Mouse (Mus musculus) midbrain, embryonic 13.5 days (tissue): ENCODE measurements around the gene Cdc42ep4. TPM values are rescaled to one million over a fixed set of nuclear protein-coding genes. Genes with fewer than 3 reads are reported as not detected.

Experiments
- ATAC-seq: fragments of 200-750 bp; cut with Nextera tagmentation; 2 replicates; pipeline ENCODE4 v1.8.0; 2017; ENCODE audit warnings: mild to moderate bottlenecking, moderate TSS enrichment, moderate library complexity
- H3K27ac ChIP-seq: fragments of 300-500 bp; sonication (generic); 2 replicates; pipeline ENCODE4 v1.5.1; 2015; ENCODE audit warnings: inconsistent platforms, mild to moderate bottlenecking, moderate library complexity
- H3K27me3 ChIP-seq: fragments of 300-500 bp; sonication (generic); 2 replicates; pipeline ENCODE4 v1.6.1; 2015; ENCODE audit warnings: mild to moderate bottlenecking, inconsistent platforms
- H3K36me3 ChIP-seq: fragments of 300-500 bp; sonication (generic); 2 replicates; pipeline ENCODE4 v1.6.1; 2015; ENCODE audit warnings: mild to moderate bottlenecking, inconsistent platforms
- H3K4me1 ChIP-seq: fragments of 300-500 bp; sonication (generic); replicated peaks from 2 replicates; pipeline ENCODE4 v1.6.1; 2015; ENCODE audit warnings: inconsistent platforms
- H3K4me2 ChIP-seq: fragments of 300-500 bp; sonication (generic); replicated peaks from 2 replicates; pipeline ENCODE4 v1.6.1; 2015; ENCODE audit warnings: moderate library complexity, mild to moderate bottlenecking, inconsistent platforms
- H3K4me3 ChIP-seq: fragments of 300-500 bp; sonication (generic); replicated peaks from 2 replicates; pipeline ENCODE4 v1.5.1; 2015; ENCODE audit warnings: mild to moderate bottlenecking, inconsistent platforms
- H3K9ac ChIP-seq: fragments of 300-500 bp; sonication (generic); replicated peaks from 2 replicates; pipeline ENCODE4 v1.6.1; 2015; ENCODE audit warnings: mild to moderate bottlenecking, inconsistent platforms
- H3K9me3 ChIP-seq: fragments of 300-500 bp; sonication (generic); 2 replicates; pipeline ENCODE4 v1.6.1; 2016; ENCODE audit warnings: mild to moderate bottlenecking, inconsistent platforms
- WGBS: fragments of 180-500 bp; shearing (Covaris S2); methylation state at CpG from one replicate; pipeline ENCODE4 v1.1.7; 2015; 5-methylcytosine and 5-hydroxymethylcytosine counted together
- polyA plus RNA-seq: library from polyadenylated mRNA; unstranded; fragments of >200 nt; fragmentation: Nextera tagmentation; extraction: Ambion mirVana; gene quantifications from 2 replicates; pipeline ENCODE4 v1.2.1, GENCODE M21; 2015

Cdc42ep4 gene
- polyA plus RNA-seq, 1 experiment from 2014 or later = 82.7 TPM

- WGBS = 88% methylated on average over 11 of the region's 11 CpGs
- Histone ChIP-seq H3K4me3 (no peak overlapping the region), H3K4me1 (peaks cover 70% of the 10 kb centered on the region), H3K36me3 (no peaks in the 10 kb centered on the region), H3K27me3 (no peaks in the 10 kb centered on the region), H3K9ac (no peak overlapping the region), H3K4me2 (peak overlapping the region; percentile 54), H3K27ac (peak overlapping the region; percentile 97), H3K9me3 (no peaks in the 10 kb centered on the region)
- no peak for ATAC-seq
These were observed 35.3 kb upstream of the Cdc42ep4 start for GRCm38 (mm10) chr11:113787009-113787408.

- WGBS = 40% methylated on average over 4 of the region's 4 CpGs
- Histone ChIP-seq H3K27me3 (no peaks in the 10 kb centered on the region), H3K4me2 (peak overlapping the region; percentile 54), H3K9me3 (no peaks in the 10 kb centered on the region), H3K9ac (peak overlapping the region; percentile 63), H3K4me1 (peaks cover 66% of the 10 kb centered on the region), H3K4me3 (peak overlapping the region; percentile 29), H3K36me3 (no peaks in the 10 kb centered on the region), H3K27ac (peak overlapping the region; percentile 97)
- ATAC-seq = no peak
These were observed 34.7 kb upstream of the Cdc42ep4 start for GRCm38 (mm10) chr11:113786395-113786794.

GRCm38 (mm10) chr11:113785406-113786171, 33.9 kb upstream of the Cdc42ep4 start:
- Histone ChIP-seq H3K27me3 (no peaks in the 10 kb centered on the region), H3K4me3 (peak overlapping the region; percentile 29), H3K9me3 (no peaks in the 10 kb centered on the region), H3K4me2 (peak overlapping the region; percentile 54), H3K4me1 (peaks cover 59% of the 10 kb centered on the region), H3K36me3 (no peaks in the 10 kb centered on the region), H3K9ac (peak overlapping the region; percentile 63), H3K27ac (peak overlapping the region; percentile 97)
- WGBS = 1% methylated on average over 19 of the region's 19 CpGs
- peak; percentile 93 for ATAC-seq

GRCm38 (mm10) chr11:113784656-113785396, 33.1 kb upstream of the Cdc42ep4 start:
- WGBS = 27% methylated on average over 2 of the region's 2 CpGs
- Histone ChIP-seq H3K9me3 (no peaks in the 10 kb centered on the region), H3K27ac (peak overlapping the region; percentile 97), H3K4me3 (0 out of 2 replicates have a peak overlapping the region, but pooled peaks have one; percentile 29), H3K36me3 (no peaks in the 10 kb centered on the region), H3K4me1 (peaks cover 64% of the 10 kb centered on the region), H3K4me2 (peak overlapping the region; percentile 54), H3K27me3 (no peaks in the 10 kb centered on the region), H3K9ac (peak overlapping the region; percentile 63; the same call in 1 of the 2 replicates)
- ATAC-seq = peak; percentile 46

GRCm38 (mm10) chr11:113782496-113782895, 30.8 kb upstream of the Cdc42ep4 start:
- Histone ChIP-seq H3K9me3 (no peaks in the 10 kb centered on the region), H3K9ac (no peak overlapping the region), H3K36me3 (no peaks in the 10 kb centered on the region), H3K27ac (peak overlapping the region; percentile 11; the same call in 1 of the 2 replicates), H3K4me3 (no peak overlapping the region), H3K4me2 (no peak overlapping the region), H3K27me3 (no peaks in the 10 kb centered on the region), H3K4me1 (peaks cover 64% of the 10 kb centered on the region)
- WGBS = 86% methylated on average over 2 of the region's 2 CpGs
- no peak for ATAC-seq

- ATAC-seq = no peak
- H3K4me3 ChIP-seq = no peak overlapping the region
- peak overlapping the region; percentile 11; the same call in 1 of the 2 replicates for H3K27ac ChIP-seq
- H3K9me3 ChIP-seq = no peaks in the 10 kb centered on the region
- no peak overlapping the region for H3K9ac ChIP-seq
- no peak overlapping the region for H3K4me2 ChIP-seq
- no peaks in the 10 kb centered on the region for H3K36me3 ChIP-seq
- peaks cover 59% of the 10 kb centered on the region for H3K4me1 ChIP-seq
- no peaks in the 10 kb centered on the region for H3K27me3 ChIP-seq
- 61% methylated on average over 2 of the region's 2 CpGs for WGBS
These were observed 30.3 kb upstream of the Cdc42ep4 start for GRCm38 (mm10) chr11:113782006-113782405.

- ATAC-seq = no peak
- no peaks in the 10 kb centered on the region for H3K9me3 ChIP-seq
- H3K27me3 ChIP-seq = no peaks in the 10 kb centered on the region
- 16% methylated on average over 6 of the region's 6 CpGs for WGBS
- peaks cover 36% of the 10 kb centered on the region for H3K4me1 ChIP-seq
- no peak overlapping the region for H3K27ac ChIP-seq
- no peak overlapping the region for H3K9ac ChIP-seq
- H3K4me3 ChIP-seq = no peak overlapping the region
- no peaks in the 10 kb centered on the region for H3K36me3 ChIP-seq
- no peak overlapping the region for H3K4me2 ChIP-seq
These were observed 28.0 kb upstream of the Cdc42ep4 start for GRCm38 (mm10) chr11:113779680-113780041.

- Histone ChIP-seq H3K27me3 (no peaks in the 10 kb centered on the region), H3K36me3 (no peaks in the 10 kb centered on the region), H3K4me1 (peaks cover 31% of the 10 kb centered on the region), H3K4me3 (no peak overlapping the region), H3K4me2 (no peak overlapping the region), H3K9me3 (no peaks in the 10 kb centered on the region), H3K27ac (no peak overlapping the region), H3K9ac (no peak overlapping the region)
- ATAC-seq = 0 out of 2 replicates have a peak, but pooled peaks have one; percentile 20
- WGBS = 14% methylated on average over 20 of the region's 20 CpGs
These were observed 27.3 kb upstream of the Cdc42ep4 start for GRCm38 (mm10) chr11:113778733-113779679.

- H3K4me1 ChIP-seq = peaks cover 31% of the 10 kb centered on the region
- no peak overlapping the region for H3K4me3 ChIP-seq
- no peak for ATAC-seq
- H3K27ac ChIP-seq = no peak overlapping the region
- no peak overlapping the region for H3K4me2 ChIP-seq
- no peaks in the 10 kb centered on the region for H3K36me3 ChIP-seq
- WGBS = 54% methylated on average over 8 of the region's 8 CpGs
- no peaks in the 10 kb centered on the region for H3K27me3 ChIP-seq
- H3K9me3 ChIP-seq = no peaks in the 10 kb centered on the region
- H3K9ac ChIP-seq = no peak overlapping the region
These were observed 26.3 kb upstream of the Cdc42ep4 start for GRCm38 (mm10) chr11:113777878-113778464.

GRCm38 (mm10) chr11:113776851-113777511, 25.3 kb upstream of the Cdc42ep4 start:
- Histone ChIP-seq H3K36me3 (no peaks in the 10 kb centered on the region), H3K9me3 (no peaks in the 10 kb centered on the region), H3K9ac (no peak overlapping the region), H3K4me1 (peaks cover 24% of the 10 kb centered on the region), H3K27me3 (no peaks in the 10 kb centered on the region), H3K4me3 (no peak overlapping the region), H3K27ac (no peak overlapping the region), H3K4me2 (no peak overlapping the region)
- whole genome bisulfite sequencing = 74% methylated on average over 14 of the region's 14 CpGs
- no peak for ATAC-seq

- peaks cover 17% of the 10 kb centered on the region for H3K4me1 ChIP-seq
- H3K27me3 ChIP-seq = no peaks in the 10 kb centered on the region
- WGBS = 75% methylated on average over 3 of the region's 3 CpGs
- no peak overlapping the region for H3K9ac ChIP-seq
- no peak overlapping the region for H3K4me2 ChIP-seq
- no peak overlapping the region for H3K4me3 ChIP-seq
- ATAC-seq = no peak
- no peak overlapping the region for H3K27ac ChIP-seq
- no peaks in the 10 kb centered on the region for H3K36me3 ChIP-seq
- no peaks in the 10 kb centered on the region for H3K9me3 ChIP-seq
These were observed 23.1 kb upstream of the Cdc42ep4 start for GRCm38 (mm10) chr11:113774773-113775172.
